Mouse (Mus musculus): ENCODE results near the gene Sphkap. TPM values are rescaled to one million over a fixed set of nuclear protein-coding genes. Genes with fewer than 3 reads are reported as not detected.

The Sphkap gene
- 0.04 and 0.06 TPM in 2 replicates for polyA plus RNA-seq (2015; fragmentation: Nextera tagmentation; extraction: Ambion mirVana)

GRCm38 (mm10) chr1:83408021-83408464 lies at the start of gene Sphkap:
Gene Sphkap (minus strand): TSS chr1:83408200.

Other genes starting within 250 kb of the Sphkap start
- gene Daw1, start 248.4 kb downstream of the Sphkap start, polyA plus RNA-seq (2015; fragmentation: Nextera tagmentation; extraction: Ambion mirVana) = 0.17 TPM in 1 of 2 replicates, not detected in the other

Data from urinary bladder, postnatal 0 days (tissue).